Mouse (Mus musculus) MEL (cell line): Measurements from ENCODE around the gene N4bp2l1.

Experiments used
- CHD2 ChIP-seq: IDR thresholded peaks from 2 replicates; pipeline ENCODE4 v1.6.1; 2011; ENCODE audit warnings: low read length, improper control_type of control experiment
- CTCF ChIP-seq, 3 experiments: IDR thresholded peaks in 2 of 3; conservative IDR thresholded peaks in 1 of 3; 2 replicates each; pipeline ENCODE4 v1.5.1; 2011 to 2012; ENCODE audit warnings: low read length in 3 of 3, low read depth in 2 of 3, mild to moderate bottlenecking in 2 of 3, improper control_type of control experiment in 1 of 3, inconsistent platforms in 1 of 3, mixed read lengths in 1 of 3, moderate library complexity in 1 of 3; ENCODE audit not compliant: control insufficient read depth in 1 of 3, insufficient read depth in 1 of 3, poor library complexity in 1 of 3, severe bottlenecking in 1 of 3
- E2F4 ChIP-seq: IDR thresholded peaks from 2 replicates; pipeline ENCODE4 v1.6.1; 2011; ENCODE audit warnings: low read depth, low read length, improper control_type of control experiment, borderline replicate concordance
- EP300 ChIP-seq, 2 experiments: IDR thresholded peaks; 2 replicates each; pipeline ENCODE4 v1.6.1; 2011; ENCODE audit warnings: improper control_type of control experiment in 2 of 2, low read length in 2 of 2, low read depth in 1 of 2, mild to moderate bottlenecking in 1 of 2
- GATA1 ChIP-seq: IDR thresholded peaks from 2 replicates; pipeline ENCODE4 v1.6.1; 2011; ENCODE audit warnings: low read depth, low read length, improper control_type of control experiment
- KAT2A ChIP-seq: conservative IDR thresholded peaks from 2 replicates; pipeline ENCODE4 v1.6.1; 2012; ENCODE audit warnings: low read depth, low read length, improper control_type of control experiment, inconsistent platforms
- MAX ChIP-seq: IDR thresholded peaks from 2 replicates; pipeline ENCODE4 v1.6.1; 2011; ENCODE audit warnings: low read length, improper control_type of control experiment
- NRF1 ChIP-seq: IDR thresholded peaks from 2 replicates; pipeline ENCODE4 v1.6.1; 2014; ENCODE audit warnings: low read depth, mild to moderate bottlenecking, inconsistent platforms, low read length, improper control_type of control experiment, moderate library complexity; ENCODE audit not compliant: poor library complexity, insufficient read depth, severe bottlenecking
- POLR2A ChIP-seq, 2 experiments: IDR thresholded peaks; 2 replicates each; pipeline ENCODE4 v1.6.1; 2011 to 2012; ENCODE audit warnings: low read length in 2 of 2, mild to moderate bottlenecking in 2 of 2, control low read depth in 1 of 2, improper control_type of control experiment in 1 of 2, low read depth in 1 of 2, moderate library complexity in 1 of 2; ENCODE audit not compliant: control insufficient read depth in 1 of 2, insufficient read depth in 1 of 2, poor library complexity in 1 of 2
- TCF12 ChIP-seq: IDR thresholded peaks from 2 replicates; pipeline ENCODE4 v1.6.1; 2014; ENCODE audit warnings: low read depth, mild to moderate bottlenecking, inconsistent platforms, low read length, improper control_type of control experiment, moderate library complexity
- ZC3H11A ChIP-seq: IDR thresholded peaks from 2 replicates; pipeline ENCODE4 v1.6.1; 2012; ENCODE audit warnings: low read depth, mild to moderate bottlenecking, inconsistent platforms, low read length, improper control_type of control experiment
- ZMIZ1 ChIP-seq: IDR thresholded peaks from 2 replicates; pipeline ENCODE4 v1.6.1; 2012; ENCODE audit warnings: low read depth, mild to moderate bottlenecking, inconsistent platforms, low read length, improper control_type of control experiment, moderate library complexity
- ZNF384 ChIP-seq: IDR thresholded peaks from 2 replicates; pipeline ENCODE4 v1.6.1; 2012; ENCODE audit warnings: low read depth, mild to moderate bottlenecking, inconsistent platforms, low read length, improper control_type of control experiment

DNA sequence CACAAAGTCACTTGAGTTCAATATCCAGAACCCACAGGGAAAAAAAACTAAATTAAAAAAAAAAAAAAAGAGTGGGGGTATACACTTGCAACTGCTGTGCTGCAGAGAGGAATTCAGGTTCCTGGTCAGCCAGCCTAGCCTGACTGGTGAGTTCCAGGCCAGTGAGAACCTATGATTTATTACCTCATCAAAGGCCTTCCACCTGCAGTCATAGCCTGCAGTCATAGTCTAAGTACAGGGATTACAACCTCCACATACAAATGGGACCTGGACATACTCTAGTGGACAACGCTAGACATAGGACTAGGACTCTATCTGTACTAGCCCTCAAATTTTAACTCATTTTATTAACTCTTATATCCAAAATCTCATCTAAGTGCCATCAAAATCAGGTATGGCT lies 32.3 kb upstream of the N4bp2l1 start:
- TF ChIP-seq EP300 (IDR thresholded peaks at IDR 0.05; ENCODE audit: low read depth in 1 of 2, low read length in 2 of 2): no peak
- no peak for TF ChIP-seq ZMIZ1
- TF ChIP-seq TCF12: no peak
- TF ChIP-seq POLR2A (IDR thresholded peaks at IDR 0.05; ENCODE audit: control insufficient read depth in 1 of 2, insufficient read depth in 1 of 2, low read depth in 1 of 2, low read length in 2 of 2, poor library complexity in 1 of 2): no peak; a peak in 2 of 4 replicates
- no peak for TF ChIP-seq GATA1
- no peak for TF ChIP-seq KAT2A
- no peak for TF ChIP-seq CTCF (IDR thresholded peaks at IDR 0.05 in 2 of 3, conservative IDR thresholded peaks at IDR 0.05 in 1 of 3; ENCODE audit: control insufficient read depth in 1 of 3, insufficient read depth in 1 of 3, low read depth in 2 of 3, low read length in 3 of 3, poor library complexity in 1 of 3, severe bottlenecking in 1 of 3)
- no peak for TF ChIP-seq ZNF384
- TF ChIP-seq E2F4: no peak
- no peak for TF ChIP-seq MAX
- no peak for TF ChIP-seq CHD2
- no peak for TF ChIP-seq ZC3H11A
- TF ChIP-seq NRF1: no peak
